In genomic region chr8:104098671-104099346, GRCm38 (mm10) we compare ENCODE assay signal across 7 mouse cellular contexts. TPM values are rescaled to one million over a fixed set of nuclear protein-coding genes. Genes with fewer than 3 reads are reported as not detected.
DNase-seq lines count a peak whose midpoint lies in the region; ATAC-seq and TF ChIP-seq lines count a peak whose summit lies in the region.

No protein-coding gene starts in this region.

- H3K4me2 ChIP-seq in forebrain, postnatal 0 days (ENCODE audit: low read depth), result no peak overlapping the region

- no peak overlapping the region for H3K27ac ChIP-seq in layer of hippocampus, adult 2 months
- H3K27ac ChIP-seq in bone marrow, adult 2 months (ENCODE audit: control insufficient read depth, insufficient read depth, low read depth, low read length, poor library complexity), result no peak overlapping the region
- H3K27ac ChIP-seq in forebrain, postnatal 0 days (ENCODE audit: low read depth, low read length), result no peak overlapping the region

- WGBS in bone marrow, adult 2 months, result 12% methylated on average over 6 of the region's 6 CpGs
- 30% methylated on average over 6 of the region's 6 CpGs for WGBS in forebrain, postnatal 0 days

- no peak for DNase-seq in layer of hippocampus, adult 2 months (ENCODE audit: low spot score in 2 of 2)
- DNase-seq in layer of hippocampus, postnatal 36 days, result no peak
- DNase-seq in forebrain, postnatal 0 days, result peak; percentile 42
- DNase-seq in kidney, postnatal 10 days, result peak; percentile 64
- DNase-seq in gastrocnemius, adult 18-20 months (ENCODE audit: low spot score), result no peak

- peak; percentile 81 for TF ChIP-seq CTCF in layer of hippocampus, adult 2 months (conservative IDR thresholded peaks at IDR 0.05)
- peak; percentile 47 for TF ChIP-seq CTCF in bone marrow, adult 2 months (IDR thresholded peaks at IDR 0.05; ENCODE audit: control insufficient read depth, insufficient read depth, low read length)
- TF ChIP-seq CTCF in forebrain, postnatal 0 days (IDR thresholded peaks at IDR 0.05; ENCODE audit: low read depth), result peak; percentile 67

- peak; percentile 62 for ATAC-seq in forebrain, postnatal 0 days
- ATAC-seq in megakaryocyte-erythroid progenitor cell, adult 5-6 weeks (replicated peaks; ENCODE audit: low FRiP score, low TSS enrichment, poor library complexity, severe bottlenecking), result peak; percentile 83

- TF ChIP-seq POLR2A in bone marrow, adult 2 months (IDR thresholded peaks at IDR 0.05; ENCODE audit: borderline replicate concordance, control insufficient read depth, low read depth, low read length), result no peak

- H3K36me3 ChIP-seq in forebrain, postnatal 0 days (ENCODE audit: insufficient read depth), result no peaks in the 10 kb centered on the region

- H3K4me3 ChIP-seq in layer of hippocampus, adult 2 months, result no peak overlapping the region
- H3K4me3 ChIP-seq in bone marrow, adult 2 months (replicated peaks; ENCODE audit: control insufficient read depth, low read depth, low read length), result no peak overlapping the region
- no peak overlapping the region for H3K4me3 ChIP-seq in forebrain, postnatal 0 days (ENCODE audit: low read depth, low read length)

- H3K9ac ChIP-seq in forebrain, postnatal 0 days, result no peak overlapping the region

- H3K9me3 ChIP-seq in forebrain, postnatal 0 days (ENCODE audit: low read length), result no peaks in the 10 kb centered on the region

- no peaks in the 10 kb centered on the region for H3K4me1 ChIP-seq in bone marrow, adult 2 months (ENCODE audit: control insufficient read depth, insufficient read depth, low read length)
- H3K4me1 ChIP-seq in forebrain, postnatal 0 days (ENCODE audit: insufficient read depth), result no peaks in the 10 kb centered on the region

- H3K27me3 ChIP-seq in forebrain, postnatal 0 days (ENCODE audit: insufficient read depth, low read length), result no peaks in the 10 kb centered on the region

RNA-seq across cellular contexts. Expression of gene Cdh5, which starts 2.6 kb away (rescaled TPM):
- 10 to 100 TPM in 1 of 2 experiments, 1 to 10 TPM in 1; 9.1 to 11.6 TPM for total RNA-seq in layer of hippocampus, adult 2 months (2021)
- total RNA-seq in layer of hippocampus, postnatal 36 days (2021), result 1 to 10 TPM; 8.5 to 9.1 TPM
- 1.00 and 2.2 TPM in 2 replicates for polyA plus RNA-seq in bone marrow, adult 2 months (2011; ENCODE audit: insufficient read depth, insufficient read length, low replicate concordance, missing spikeins)
- 10.9 and 18.1 TPM in 2 replicates for total RNA-seq in forebrain, postnatal 0 days (2014; rRNA removed)
- 8.1 and 8.4 TPM in 2 replicates for polyA plus RNA-seq in forebrain, postnatal 0 days (2015; fragmentation: Nextera tagmentation; extraction: Ambion mirVana)
- total RNA-seq in megakaryocyte-erythroid progenitor cell, adult 5-6 weeks (2014; fragmentation: Nextera tagmentation), result not detected in 2 replicates
- not detected in 2 replicates for total RNA-seq in megakaryocyte-erythroid progenitor cell, adult 5-6 weeks (2017)
- 10 to 100 TPM; 33.7 to 40.2 TPM for total RNA-seq in gastrocnemius, adult 18-20 months (2021)

Comparison
In these comparisons a context has a peak if more than half of its experiments do, and no peak if none do; other contexts are left out.
1. DNase-seq: peak in forebrain, postnatal 0 days (single experiment) and kidney, postnatal 10 days (single experiment); none in layer of hippocampus, adult 2 months (0 of 2), layer of hippocampus, postnatal 36 days (0 of 2) and gastrocnemius, adult 18-20 months (single experiment).
2. RNA of gene Cdh5, which starts 2.6 kb away (total RNA-seq): 33.7 to 40.2 TPM in gastrocnemius, adult 18-20 months, 10.9 to 18.1 TPM in forebrain, postnatal 0 days, 9.1 to 11.6 TPM in layer of hippocampus, adult 2 months and 8.5 to 9.1 TPM in layer of hippocampus, postnatal 36 days; not detected in megakaryocyte-erythroid progenitor cell, adult 5-6 weeks; every median in the first group is over 4 times any median in the second.
3. Peak in every context shown above with its lines, with median percentiles within 50 percentile points of each other: CTCF ChIP-seq.